Mouse (Mus musculus): Measurements from ENCODE around the gene Cops7a.

Cops7a gene

GRCm38 (mm10) chr6:124917518-124918330, 47.6 kb downstream of the Cops7a start:
- peak; percentile 92 to 96 for DNase-seq

GRCm38 (mm10) chr6:124916695-124917517, 48.4 kb downstream of the Cops7a start:
- DNase-seq, result peak; percentile 85 to 90

DNA sequence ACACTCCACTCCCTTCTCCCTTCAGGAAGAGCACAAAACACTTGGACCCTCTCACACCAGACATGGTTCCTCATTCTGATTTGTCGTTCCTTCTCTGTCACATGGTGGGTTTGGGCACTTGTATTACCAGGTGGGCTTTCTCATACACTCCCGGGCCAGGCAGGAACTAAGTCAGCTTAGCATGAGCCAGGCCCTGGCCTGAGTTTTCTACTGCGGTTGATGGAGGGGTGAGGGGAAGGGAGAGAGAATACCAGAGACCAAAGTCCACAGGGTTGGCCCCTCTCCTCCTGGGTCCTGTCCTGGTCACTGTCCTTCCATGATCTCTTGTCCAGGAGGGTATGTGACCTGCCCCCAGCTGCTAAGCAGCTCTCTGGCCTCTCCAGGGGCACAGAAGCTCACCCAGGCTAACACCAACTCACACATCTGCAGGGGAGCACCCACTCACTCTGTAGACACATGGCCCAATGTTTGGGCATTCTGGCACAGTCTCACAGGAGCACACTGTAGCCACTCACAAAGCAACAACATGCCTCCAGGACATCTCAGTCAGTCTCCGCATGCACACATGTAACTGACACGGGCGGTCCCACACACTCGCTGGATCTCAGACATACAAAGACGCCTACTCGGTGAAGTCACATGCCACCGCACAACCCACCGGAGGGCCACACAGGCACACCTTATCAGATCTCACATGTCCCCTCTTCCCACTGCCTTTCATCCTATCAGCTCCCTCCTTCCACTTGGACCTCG, 49.2 kb downstream of the Cops7a start:
- DNase-seq, result peak; percentile 75 to 83

GRCm38 (mm10) chr6:124915160-124915941, 50.0 kb downstream of the Cops7a start:
- peak; percentile 65 to 67 for DNase-seq

DNA sequence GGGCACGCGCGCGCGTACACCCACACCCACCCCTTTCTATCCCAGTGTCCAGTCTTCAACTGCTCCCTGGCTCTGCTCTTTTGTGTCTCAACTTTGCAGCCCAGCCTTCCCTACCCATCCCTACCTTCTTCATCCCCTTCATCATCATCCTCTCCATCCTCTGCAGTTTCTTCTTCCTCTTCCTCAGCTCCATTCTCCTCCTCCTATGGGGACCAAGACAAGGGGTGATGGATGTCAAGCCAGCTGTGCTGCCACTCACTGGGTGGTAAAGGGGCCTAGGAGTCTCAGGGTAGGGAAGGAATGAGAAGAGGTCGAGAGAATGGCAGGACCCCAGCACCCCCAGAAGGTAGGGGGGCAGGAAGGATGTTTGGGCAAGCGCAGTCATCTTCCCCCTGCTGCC, 50.8 kb downstream of the Cops7a start:
- no peak for DNase-seq

DNA sequence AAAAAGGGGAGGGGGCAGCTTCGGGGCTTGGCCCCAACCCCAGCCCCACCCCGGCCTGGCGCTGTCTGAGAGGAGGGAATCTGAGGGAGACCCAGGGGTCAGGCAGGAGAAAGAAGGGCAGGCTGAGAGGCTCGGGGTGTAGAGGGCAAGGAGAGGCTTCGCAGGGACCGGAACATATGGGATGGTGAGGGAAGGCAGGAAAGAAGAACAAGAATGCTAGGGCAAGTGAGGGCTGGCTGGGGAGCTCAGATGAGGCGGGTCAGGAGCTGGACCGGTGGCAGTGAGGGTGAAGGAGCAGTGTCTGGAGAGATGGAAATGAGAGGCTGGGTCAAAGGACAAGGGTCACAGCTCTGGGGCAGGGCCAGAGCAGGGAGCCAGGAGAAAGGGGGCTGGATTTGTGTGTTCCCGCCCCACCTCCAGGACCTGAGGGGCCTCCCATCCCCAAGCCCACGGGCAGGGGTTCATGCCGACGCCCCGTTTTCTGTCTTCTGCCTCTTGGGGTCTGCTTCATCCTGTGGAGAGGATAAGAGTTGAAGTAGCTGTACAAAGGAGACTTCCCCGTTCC, 51.5 kb downstream of the Cops7a start:
- peak; percentile 71 for DNase-seq

GRCm38 (mm10) chr6:124913214-124913613, 52.1 kb downstream of the Cops7a start:
- no peak for DNase-seq

- DNase-seq, result no peak
Measured at GRCm38 (mm10) chr6:124911533-124912218, 53.7 kb downstream of the Cops7a start, which contains the start of gene Lag3. Gene Lag3 (minus strand): TSS chr6:124911705.

GRCm38 (mm10) chr6:124910032-124910431, 55.3 kb downstream of the Cops7a start:
- DNase-seq, result no peak
